Mouse (Mus musculus) hindbrain, embryonic 14.5 days (tissue): ENCODE results near the gene Ceacam9. TPM values are rescaled to one million over a fixed set of nuclear protein-coding genes. Genes with fewer than 3 reads are reported as not detected.

Experiments used
- ATAC-seq: fragments of 200-750 bp; cut with Nextera tagmentation; 2 replicates; pipeline ENCODE4 v1.8.0; 2017; ENCODE audit warnings: moderate number of reproducible peaks, mild to moderate bottlenecking, moderate TSS enrichment, moderate library complexity; ENCODE audit not compliant: low FRiP score
- DNase-seq: peaks from one replicate; pipeline ENCODE4 v3.0.0-alpha.2; 2015; ENCODE audit warnings: low spot score
- H3K27ac ChIP-seq: fragments of 300-500 bp; sonication (generic); 2 replicates; pipeline ENCODE4 v1.5.1; 2014; ENCODE audit warnings: mild to moderate bottlenecking, moderate library complexity
- H3K27me3 ChIP-seq: fragments of 300-500 bp; sonication (generic); 2 replicates; pipeline ENCODE4 v1.6.1; 2014; ENCODE audit warnings: mild to moderate bottlenecking, low read length, mixed read lengths; ENCODE audit not compliant: control insufficient read depth, insufficient read depth
- H3K36me3 ChIP-seq: fragments of 300-500 bp; sonication (generic); replicated peaks from 2 replicates; pipeline ENCODE4 v1.6.1; 2014; ENCODE audit not compliant: control insufficient read depth, insufficient read depth
- H3K4me1 ChIP-seq: fragments of 300-500 bp; sonication (generic); replicated peaks from 2 replicates; pipeline ENCODE4 v1.6.1; 2014; ENCODE audit warnings: antibody characterized with exemption, low read length, mixed read lengths; ENCODE audit not compliant: control insufficient read depth, insufficient read depth
- H3K4me2 ChIP-seq: fragments of 300-500 bp; sonication (generic); replicated peaks from 2 replicates; pipeline ENCODE4 v1.6.1; 2014; ENCODE audit warnings: mild to moderate bottlenecking, moderate library complexity
- H3K4me3 ChIP-seq: fragments of 300-500 bp; sonication (generic); replicated peaks from 2 replicates; pipeline ENCODE4 v1.5.1; 2014; ENCODE audit warnings: mild to moderate bottlenecking, low read length
- H3K9ac ChIP-seq: fragments of 300-500 bp; sonication (generic); 2 replicates; pipeline ENCODE4 v1.6.1; 2014
- H3K9me3 ChIP-seq: fragments of 300-500 bp; sonication (generic); 2 replicates; pipeline ENCODE4 v1.6.1; 2016; ENCODE audit warnings: low read length; ENCODE audit not compliant: control insufficient read depth
- WGBS: fragments of 180-500 bp; shearing (Covaris S2); extraction: QIAGEN DNeasy Blood & Tissue Kit; methylation state at CpG from one replicate; pipeline ENCODE4 v1.1.7; 2014; 5-methylcytosine and 5-hydroxymethylcytosine counted together
- polyA plus RNA-seq: library from polyadenylated mRNA; unstranded; fragments of >200 nt; fragmentation: Nextera tagmentation; extraction: Ambion mirVana; gene quantifications from 2 replicates; pipeline ENCODE4 v1.2.1, GENCODE M21; 2014

Ceacam9 gene
- polyA plus RNA-seq, 1 experiment from 2014 or later, result not detected

GRCm38 (mm10) chr7:16760292-16760691, 38.6 kb downstream of the Ceacam9 start:
- DNase-seq (no peak), ATAC-seq (no peak)
- 21% methylated on average over 8 of the region's 8 CpGs for WGBS
- H3K4me2 ChIP-seq, result no peak overlapping the region
- H3K36me3 ChIP-seq, result no peaks in the 10 kb centered on the region
- no peak overlapping the region for H3K27ac ChIP-seq
- no peaks in the 10 kb centered on the region for H3K27me3 ChIP-seq
- H3K4me1 ChIP-seq, result no peaks in the 10 kb centered on the region
- no peak overlapping the region for H3K4me3 ChIP-seq
- no peaks in the 10 kb centered on the region for H3K9me3 ChIP-seq
- H3K9ac ChIP-seq, result no peak overlapping the region

- H3K9me3 ChIP-seq, result no peaks in the 10 kb centered on the region
- no peak overlapping the region for H3K9ac ChIP-seq
- DNase-seq (no peak), ATAC-seq (no peak)
- H3K4me2 ChIP-seq, result no peak overlapping the region
- no peaks in the 10 kb centered on the region for H3K27me3 ChIP-seq
- no peak overlapping the region for H3K4me3 ChIP-seq
- 62% methylated on average over 9 of the region's 10 CpGs for WGBS
- H3K4me1 ChIP-seq, result no peaks in the 10 kb centered on the region
- no peaks in the 10 kb centered on the region for H3K36me3 ChIP-seq
- H3K27ac ChIP-seq, result no peak overlapping the region
Measured at GRCm38 (mm10) chr7:16761005-16761481, 39.3 kb downstream of the Ceacam9 start.

DNA sequence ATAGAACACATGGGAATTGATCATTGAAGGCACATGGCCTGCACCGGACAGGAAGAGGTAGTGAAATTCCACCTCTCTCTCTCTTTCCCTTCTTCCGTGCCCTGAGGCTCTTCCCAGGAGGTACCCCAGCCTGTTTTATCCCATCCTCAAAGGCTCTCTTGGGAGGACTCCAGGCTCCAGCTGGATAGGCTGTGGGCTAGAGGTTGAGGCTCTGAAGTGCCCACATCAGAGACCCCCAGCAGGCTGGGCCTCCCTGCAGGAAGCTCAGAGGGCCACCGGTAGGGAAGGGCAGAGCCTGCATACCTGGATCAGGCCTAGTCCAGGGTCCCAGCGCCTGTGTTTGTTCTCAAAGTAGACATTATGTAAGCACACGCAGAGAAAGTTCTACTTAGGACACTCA, 39.9 kb downstream of the Ceacam9 start:
- 48% methylated on average over 5 of the region's 5 CpGs for WGBS
- H3K4me3 ChIP-seq, result no peak overlapping the region
- no peaks in the 10 kb centered on the region for H3K27me3 ChIP-seq
- H3K4me2 ChIP-seq, result no peak overlapping the region
- no peak overlapping the region for H3K27ac ChIP-seq
- H3K4me1 ChIP-seq, result no peaks in the 10 kb centered on the region
- ATAC-seq (no peak), DNase-seq (no peak)
- H3K36me3 ChIP-seq, result no peaks in the 10 kb centered on the region
- no peaks in the 10 kb centered on the region for H3K9me3 ChIP-seq
- H3K9ac ChIP-seq, result no peak overlapping the region

DNA sequence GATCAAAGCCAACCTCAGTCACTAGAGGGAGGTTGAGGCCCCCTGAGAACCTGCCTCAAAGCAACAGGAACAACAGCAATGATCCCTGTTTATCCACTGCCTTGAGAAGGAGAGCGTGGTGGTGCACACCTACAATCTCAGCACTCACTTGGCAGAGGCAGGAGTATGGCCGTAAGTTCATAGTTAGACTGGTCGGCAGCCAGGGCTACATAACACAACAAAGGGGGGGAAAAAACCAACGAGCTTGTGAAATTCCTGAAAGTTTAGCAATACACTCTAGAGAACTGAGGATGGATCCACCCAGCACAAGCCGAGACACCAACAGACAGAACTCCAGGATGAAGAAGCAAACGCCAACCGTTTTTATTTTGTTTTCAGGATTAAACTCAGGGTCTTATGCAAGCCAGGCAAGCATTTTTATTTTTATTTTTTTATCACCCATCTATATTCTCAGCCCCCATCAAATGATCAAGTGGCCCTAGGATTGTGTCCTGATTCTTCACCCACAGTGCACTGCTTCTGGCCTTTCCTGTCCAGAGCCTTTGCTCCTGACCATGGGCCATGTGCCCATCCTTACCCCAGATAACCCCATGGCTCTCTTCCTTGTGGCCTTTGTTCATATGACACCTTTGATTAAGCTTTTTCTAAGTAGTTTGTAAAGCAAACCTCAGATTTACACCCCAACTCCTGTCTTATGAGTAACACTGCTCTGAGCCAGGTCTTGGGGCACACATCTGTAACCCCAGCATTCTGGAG, 41.9 kb downstream of the Ceacam9 start:
- Histone ChIP-seq H3K27ac (no peak overlapping the region), H3K4me1 (no peaks in the 10 kb centered on the region), H3K9me3 (no peaks in the 10 kb centered on the region), H3K36me3 (no peaks in the 10 kb centered on the region), H3K4me2 (no peak overlapping the region), H3K9ac (no peak overlapping the region), H3K4me3 (no peak overlapping the region), H3K27me3 (no peaks in the 10 kb centered on the region)
- DNase-seq (no peak), ATAC-seq (no peak)
- 91% methylated on average over 7 of the region's 7 CpGs for WGBS

DNA sequence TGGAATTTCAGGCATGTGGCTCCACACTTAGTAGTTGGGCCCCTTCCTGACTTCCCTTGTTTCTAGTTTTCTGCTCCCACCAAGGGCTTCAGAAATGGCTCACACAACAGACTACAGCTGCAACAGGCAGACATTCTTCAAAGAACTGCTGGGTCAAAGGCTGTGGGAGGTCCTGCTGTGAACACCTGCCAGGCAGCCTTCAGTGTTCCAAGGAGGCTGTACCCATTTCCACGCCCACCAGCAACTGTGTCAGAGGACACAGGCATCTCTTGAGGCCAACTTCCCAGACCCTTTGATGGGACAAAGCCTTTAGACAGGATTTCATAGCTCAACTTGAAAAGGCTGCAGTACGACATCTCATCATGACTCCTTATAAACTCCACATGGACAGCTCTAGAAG, 44.7 kb downstream of the Ceacam9 start:
- no peaks in the 10 kb centered on the region for H3K27me3 ChIP-seq
- no peak overlapping the region for H3K27ac ChIP-seq
- no peak for DNase-seq
- 38% methylated on average over 2 of the region's 2 CpGs for WGBS
- H3K4me3 ChIP-seq, result no peak overlapping the region
- ATAC-seq, result no peak
- H3K9ac ChIP-seq, result no peak overlapping the region
- no peak overlapping the region for H3K4me2 ChIP-seq
- H3K4me1 ChIP-seq, result no peaks in the 10 kb centered on the region
- H3K9me3 ChIP-seq, result no peaks in the 10 kb centered on the region
- no peaks in the 10 kb centered on the region for H3K36me3 ChIP-seq

Other genes with a start within 250 kb of the Ceacam9 start
- 2.2 and 4.4 TPM in 2 replicates for gene Npas1, start 244.2 kb upstream of the Ceacam9 start, polyA plus RNA-seq
- gene Arhgap35, start 106.9 kb upstream of the Ceacam9 start, polyA plus RNA-seq, result 39.7 and 41.6 TPM in 2 replicates
- not detected in 2 replicates for gene Ceacam15, start 46.2 kb upstream of the Ceacam9 start, polyA plus RNA-seq
- gene Ap2s1, start 16.5 kb downstream of the Ceacam9 start, polyA plus RNA-seq, result 446 and 463 TPM in 2 replicates
- gene Slc1a5, start 59.4 kb downstream of the Ceacam9 start, polyA plus RNA-seq, result 5.9 and 6.8 TPM in 2 replicates
- gene Strn4, start 94.0 kb downstream of the Ceacam9 start, polyA plus RNA-seq, result 174 and 197 TPM in 2 replicates
- gene Fkrp, start 94.8 kb downstream of the Ceacam9 start, polyA plus RNA-seq, result 44.7 and 48.5 TPM in 2 replicates
- 5.6 and 5.8 TPM in 2 replicates for gene Prkd2, start 121.0 kb downstream of the Ceacam9 start, polyA plus RNA-seq
- 5.8 and 6.6 TPM in 2 replicates for gene Dact3, start 153.4 kb downstream of the Ceacam9 start, polyA plus RNA-seq
- 0.78 and 2.5 TPM in 2 replicates for gene Gng8, start 169.9 kb downstream of the Ceacam9 start, polyA plus RNA-seq
- gene Ptgir, start 184.6 kb downstream of the Ceacam9 start, polyA plus RNA-seq, result 0.26 TPM in 1 of 2 replicates, not detected in the other
- gene Calm3, start 202.2 kb downstream of the Ceacam9 start, polyA plus RNA-seq, result 510 and 527 TPM in 2 replicates
- 96.1 and 96.4 TPM in 2 replicates for gene Pnmal2, start 222.8 kb downstream of the Ceacam9 start, polyA plus RNA-seq
- 52.1 and 63.2 TPM in 2 replicates for gene Pnmal1, start 237.8 kb downstream of the Ceacam9 start, polyA plus RNA-seq